Mouse (Mus musculus) heart, postnatal 0 days (tissue): ENCODE measurements around the gene Dnah11.

Experiments used
- CTCF ChIP-seq: IDR thresholded peaks from 2 replicates; pipeline ENCODE4 v1.5.1; 2016; ENCODE audit warnings: antibody characterized with exemption, control low read depth, low read depth
- EP300 ChIP-seq: IDR thresholded peaks from 2 replicates; pipeline ENCODE4 v1.6.1; 2016; ENCODE audit warnings: antibody characterized with exemption, low read depth

- TF ChIP-seq CTCF (no peak), EP300 (no peak)
Observed at GRCm38 (mm10) chr12:118196583-118196982, 2.3 kb downstream of the Dnah11 start.
